In the genomic region with DNA sequence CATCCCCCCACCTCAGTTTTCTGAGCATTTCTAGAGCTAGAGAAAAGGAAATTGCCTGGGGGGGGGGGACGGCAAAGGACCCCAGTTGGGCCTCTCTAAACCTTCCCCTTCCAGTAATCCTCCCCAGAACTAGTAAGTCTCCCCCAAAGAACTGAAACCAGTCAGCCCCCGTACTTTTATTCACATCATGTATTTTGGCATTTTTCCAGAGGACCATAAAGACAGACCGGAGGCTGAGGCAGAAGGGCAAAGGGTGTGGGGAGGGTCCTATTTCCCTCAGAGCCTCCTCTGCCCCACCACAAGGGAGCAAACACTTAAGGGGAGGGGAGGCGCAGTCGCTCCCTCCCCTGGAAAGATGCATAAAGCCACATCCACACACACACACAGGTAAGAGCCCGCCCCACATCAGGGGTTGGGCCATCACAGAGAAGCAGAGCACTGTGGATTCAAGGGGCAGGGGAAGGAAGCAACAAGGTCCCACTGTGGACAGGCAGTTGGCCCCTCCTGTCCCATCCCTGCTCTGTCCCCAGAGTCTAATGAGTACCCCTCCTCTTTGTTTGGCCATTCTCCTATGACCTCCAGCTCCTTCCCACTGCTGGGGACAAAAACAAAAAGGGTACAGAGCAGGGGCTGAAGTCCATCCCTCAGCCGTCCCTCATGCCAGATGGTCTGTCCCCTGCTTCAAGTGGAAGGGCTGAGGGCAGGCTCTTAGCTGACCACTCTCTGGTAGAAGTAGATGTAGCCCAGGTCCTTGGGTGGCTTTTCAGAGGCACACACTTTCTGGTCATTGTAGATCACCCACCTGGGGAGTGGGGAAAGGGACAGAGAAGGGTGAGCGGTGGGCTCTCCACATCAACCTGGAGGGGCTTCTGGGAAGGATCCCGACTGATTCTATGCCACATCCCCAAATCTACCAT, we compare ENCODE assay signal across 12 mouse cellular contexts. TPM values are rescaled to one million over a fixed set of nuclear protein-coding genes. Genes with fewer than 3 reads are reported as not detected.
DNase-seq lines count a peak whose midpoint lies in the region; ATAC-seq and TF ChIP-seq lines count a peak whose summit lies in the region.
"Had no signal": no experiment of that assay in that cellular context is flagged by ENCODE, and none has a peak within 500 bp of the region (broad histone marks: within the 10 kb centered on the region; RNA-seq: fewer than 3 reads in every experiment).

No protein-coding gene starts in this region.

- intact Hi-C loops in heart, postnatal 14 days (cut with DNase I): no loop called here

- peaks cover 38% of the 10 kb centered on the region for H3K4me1 ChIP-seq in testis, adult 2 months (ENCODE audit: control insufficient read depth, insufficient read depth, low read length)

- peak overlapping the region; percentile 83 for H3K4me3 ChIP-seq in testis, adult 2 months (ENCODE audit: control insufficient read depth, low read depth, low read length)

- peaks cover 5% of the 10 kb centered on the region for H3K36me3 ChIP-seq in testis, adult 2 months (ENCODE audit: control insufficient read depth, insufficient read depth, low read length)

- TF ChIP-seq CTCF in testis, adult 2 months (IDR thresholded peaks at IDR 0.05; ENCODE audit: control insufficient read depth, insufficient read depth, insufficient replicate concordance, low read depth, low read length): no peak

- TF ChIP-seq POLR2A in testis, adult 2 months (IDR thresholded peaks at IDR 0.05; ENCODE audit: control insufficient read depth, low read depth, low read length): no peak

- ATAC-seq in activated CD4-positive, CD25-positive, alpha-beta regulatory T cell, adult 4 months: no peak

- DNase-seq in heart, adult 11 months: peak; percentile 92
- no peak for DNase-seq in heart, postnatal 14 days
- no peak for DNase-seq in testis, postnatal 10 days (ENCODE audit: low spot score)
- peak; percentile 3 for DNase-seq in liver
- DNase-seq in ovary, postnatal 14 days (ENCODE audit: low spot score): no peak
- DNase-seq in lung, postnatal 10 days: no peak
- DNase-seq: embryo, embryonic 11 days; kidney, postnatal 36 days; lung, postnatal 14 days had no signal

- peak overlapping the region; percentile 99 for H3K27ac ChIP-seq in testis, adult 2 months (ENCODE audit: control insufficient read depth, insufficient read depth, low read depth, low read length)

- H3K27me3 ChIP-seq in testis, adult 2 months (ENCODE audit: control insufficient read depth, insufficient read depth, low read length): no peaks in the 10 kb centered on the region
- H3K27me3 ChIP-seq: CH12.LX had no signal

RNA-seq across cellular contexts. Expression of a gene that starts 1.0 kb away (rescaled TPM):
- total RNA-seq in heart, postnatal 14 days (2021): 100 to 1,000 TPM; 772 to 817 TPM
- 471 and 473 TPM in 2 replicates for polyA plus RNA-seq in testis, adult 2 months (2012; rRNA removed)
- polyA plus RNA-seq in activated CD4-positive, CD25-positive, alpha-beta regulatory T cell, adult 4 months (2017; shearing (Covaris generic)): 10 to 100 TPM; 68.9 to 93.3 TPM

RNA-seq across cellular contexts. Expression of a gene that starts 6.7 kb away (rescaled TPM):
- total RNA-seq in heart, postnatal 14 days (2021): 1 to 10 TPM; 3.2 to 3.5 TPM
- 63.6 and 78.1 TPM in 2 replicates for polyA plus RNA-seq in testis, adult 2 months (2012; rRNA removed)
- 1 to 10 TPM; 1.5 to 2.1 TPM for polyA plus RNA-seq in activated CD4-positive, CD25-positive, alpha-beta regulatory T cell, adult 4 months (2017; shearing (Covaris generic))

RNA-seq across cellular contexts. Expression of a gene that starts 14.2 kb away (rescaled TPM):
- 10 to 100 TPM; 78.2 TPM for total RNA-seq in heart, postnatal 14 days (2021)
- polyA plus RNA-seq in testis, adult 2 months (2012; rRNA removed): 37.4 and 41.2 TPM in 2 replicates
- polyA plus RNA-seq in activated CD4-positive, CD25-positive, alpha-beta regulatory T cell, adult 4 months (2017; shearing (Covaris generic)): 10 to 100 TPM; 58.3 to 86.0 TPM

RNA-seq across cellular contexts. Expression of a gene that starts 14.2 kb away (rescaled TPM):
- total RNA-seq in heart, postnatal 14 days (2021): 1 to 10 TPM; 3.5 to 9.6 TPM
- polyA plus RNA-seq in testis, adult 2 months (2012; rRNA removed): 218 and 250 TPM in 2 replicates
- polyA plus RNA-seq in activated CD4-positive, CD25-positive, alpha-beta regulatory T cell, adult 4 months (2017; shearing (Covaris generic)): 10 to 100 TPM; 43.4 to 57.7 TPM

RNA-seq across cellular contexts. Expression of a gene that starts 25.0 kb away (rescaled TPM):
- 1 to 10 TPM; 2.8 to 3.3 TPM for total RNA-seq in heart, postnatal 14 days (2021)
- 0.07 TPM in 1 of 2 replicates, not detected in the other for polyA plus RNA-seq in testis, adult 2 months (2012; rRNA removed)
- under 1 TPM in 1 of 2 experiments, not detected in 1; 0.19 TPM for polyA plus RNA-seq in activated CD4-positive, CD25-positive, alpha-beta regulatory T cell, adult 4 months (2017; shearing (Covaris generic))

Comparison
In these comparisons a context has a peak if more than half of its experiments do, and no peak if none do; other contexts are left out.
1. DNase-seq: peak in heart, adult 11 months (single experiment) and liver (single experiment); none in heart, postnatal 14 days (0 of 2), testis, postnatal 10 days (single experiment), ovary, postnatal 14 days (single experiment) and lung, postnatal 10 days (single experiment).
2. RNA of a gene that starts 6.7 kb away (polyA plus RNA-seq): 63.6 to 78.1 TPM in testis, adult 2 months; 1.5 to 2.1 TPM in activated CD4-positive, CD25-positive, alpha-beta regulatory T cell, adult 4 months; every median in the first group is over 10 times any median in the second.